Mouse (Mus musculus) hindbrain, embryonic 12.5 days (tissue): ENCODE data around the gene Zfp511. TPM values are rescaled to one million over a fixed set of nuclear protein-coding genes. Genes with fewer than 3 reads are reported as not detected.
A peak's percentile ranks its signal among the peaks of the same experiment; 100 is the strongest.

Experiments
- ATAC-seq: fragments of 200-750 bp; cut with Nextera tagmentation; 2 replicates; pipeline ENCODE4 v1.8.0; 2017; ENCODE audit warnings: moderate TSS enrichment; ENCODE audit not compliant: low FRiP score
- H3K27ac ChIP-seq: fragments of 300-500 bp; sonication (generic); 2 replicates; pipeline ENCODE4 v1.5.1; 2016; ENCODE audit warnings: mild to moderate bottlenecking
- H3K27me3 ChIP-seq: fragments of 300-500 bp; sonication (generic); 2 replicates; pipeline ENCODE4 v1.6.1; 2016; ENCODE audit warnings: mild to moderate bottlenecking
- H3K36me3 ChIP-seq: fragments of 300-500 bp; sonication (generic); 2 replicates; pipeline ENCODE4 v1.6.1; 2016; ENCODE audit warnings: mild to moderate bottlenecking
- H3K4me1 ChIP-seq: fragments of 300-500 bp; sonication (generic); 2 replicates; pipeline ENCODE4 v1.6.1; 2016
- H3K4me2 ChIP-seq: fragments of 300-500 bp; sonication (generic); replicated peaks from 2 replicates; pipeline ENCODE4 v1.6.1; 2016; ENCODE audit warnings: mild to moderate bottlenecking
- H3K4me3 ChIP-seq: fragments of 300-500 bp; sonication (generic); 2 replicates; pipeline ENCODE4 v1.5.1; 2016; ENCODE audit warnings: mild to moderate bottlenecking
- H3K9ac ChIP-seq: fragments of 300-500 bp; sonication (generic); 2 replicates; pipeline ENCODE4 v1.6.1; 2016; ENCODE audit warnings: mild to moderate bottlenecking, moderate library complexity
- H3K9me3 ChIP-seq: fragments of 300-500 bp; sonication (generic); replicated peaks from 2 replicates; pipeline ENCODE4 v1.6.1; 2016; ENCODE audit warnings: mild to moderate bottlenecking
- WGBS: fragments of 180-500 bp; shearing (Covaris S2); methylation state at CpG from one replicate; pipeline ENCODE4 v1.1.7; 2016; 5-methylcytosine and 5-hydroxymethylcytosine counted together
- polyA plus RNA-seq: library from polyadenylated mRNA; unstranded; fragments of >200 nt; fragmentation: Nextera tagmentation; extraction: Ambion mirVana; gene quantifications from 2 replicates; pipeline ENCODE4 v1.2.1, GENCODE M21; 2016

Zfp511 gene
- polyA plus RNA-seq, 1 experiment from 2014 or later = 45.6 TPM

- Histone ChIP-seq H3K27me3 (peaks cover 56% of the 10 kb centered on the region), H3K27ac (no peak overlapping the region), H3K4me3 (no peak overlapping the region), H3K36me3 (no peaks in the 10 kb centered on the region), H3K4me1 (peaks cover 37% of the 10 kb centered on the region), H3K9ac (no peak overlapping the region), H3K9me3 (no peaks in the 10 kb centered on the region), H3K4me2 (no peak overlapping the region)
- no peak for ATAC-seq
- WGBS = 89% methylated on average over 4 of the region's 4 CpGs
Measured at GRCm38 (mm10) chr7:140054124-140054523, 17.9 kb downstream of the Zfp511 start.

- Histone ChIP-seq H3K36me3 (no peaks in the 10 kb centered on the region), H3K27ac (peak overlapping the region; percentile 93), H3K4me2 (peak overlapping the region; percentile 58), H3K27me3 (peaks cover 53% of the 10 kb centered on the region), H3K4me3 (peak overlapping the region; percentile 39), H3K4me1 (peaks cover 55% of the 10 kb centered on the region), H3K9me3 (no peaks in the 10 kb centered on the region), H3K9ac (peak overlapping the region; percentile 71)
- 3% methylated on average over 53 of the region's 53 CpGs for WGBS
- ATAC-seq = peak; percentile 78
Measured at GRCm38 (mm10) chr7:140057413-140058407, 21.5 kb downstream of the Zfp511 start.

GRCm38 (mm10) chr7:140058528-140058927 is 22.3 kb downstream of the Zfp511 start:
- H3K9ac ChIP-seq = peak overlapping the region; percentile 71
- H3K4me2 ChIP-seq = peak overlapping the region; percentile 58
- peaks cover 52% of the 10 kb centered on the region for H3K27me3 ChIP-seq
- H3K36me3 ChIP-seq = no peaks in the 10 kb centered on the region
- H3K27ac ChIP-seq = peak overlapping the region; percentile 93
- WGBS = 10% methylated on average over 7 of the region's 7 CpGs
- H3K9me3 ChIP-seq = no peaks in the 10 kb centered on the region
- H3K4me1 ChIP-seq = peaks cover 55% of the 10 kb centered on the region
- ATAC-seq = no peak
- H3K4me3 ChIP-seq = peak overlapping the region; percentile 39

- peak overlapping the region; percentile 35; the same call in 1 of the 2 replicates for H3K27ac ChIP-seq
- ATAC-seq = no peak
- no peaks in the 10 kb centered on the region for H3K9me3 ChIP-seq
- peaks cover 55% of the 10 kb centered on the region for H3K4me1 ChIP-seq
- 17% methylated on average over 4 of the region's 4 CpGs for WGBS
- no peak overlapping the region for H3K9ac ChIP-seq
- no peak overlapping the region for H3K4me3 ChIP-seq
- 0 out of 2 replicates have a peak overlapping the region, but pooled peaks have one; percentile 69 for H3K4me2 ChIP-seq
- H3K36me3 ChIP-seq = no peaks in the 10 kb centered on the region
- peaks cover 60% of the 10 kb centered on the region for H3K27me3 ChIP-seq
Measured at GRCm38 (mm10) chr7:140059601-140060000, 23.4 kb downstream of the Zfp511 start.

- no peaks in the 10 kb centered on the region for H3K36me3 ChIP-seq
- WGBS = under 1% methylated on average over 46 of the region's 47 CpGs
- no peaks in the 10 kb centered on the region for H3K9me3 ChIP-seq
- peak; percentile 71 for ATAC-seq
- peak overlapping the region; percentile 69 for H3K4me2 ChIP-seq
- peak overlapping the region; percentile 30 for H3K4me3 ChIP-seq
- peaks cover 71% of the 10 kb centered on the region for H3K27me3 ChIP-seq
- peak overlapping the region; percentile 65 for H3K9ac ChIP-seq
- H3K27ac ChIP-seq = peak overlapping the region; percentile 62
- peaks cover 57% of the 10 kb centered on the region for H3K4me1 ChIP-seq
Measured at GRCm38 (mm10) chr7:140060936-140061831, 25.0 kb downstream of the Zfp511 start.

GRCm38 (mm10) chr7:140061832-140062130 is 25.6 kb downstream of the Zfp511 start:
- WGBS = 0% methylated on average over 6 of the region's 6 CpGs
- H3K4me1 ChIP-seq = peaks cover 53% of the 10 kb centered on the region
- no peak; the same call in 1 of the 2 replicates for ATAC-seq
- H3K9me3 ChIP-seq = no peaks in the 10 kb centered on the region
- H3K4me2 ChIP-seq = peak overlapping the region; percentile 69
- peak overlapping the region; percentile 62 for H3K27ac ChIP-seq
- H3K36me3 ChIP-seq = no peaks in the 10 kb centered on the region
- H3K27me3 ChIP-seq = peaks cover 71% of the 10 kb centered on the region
- peak overlapping the region; percentile 65; the same call in 1 of the 2 replicates for H3K9ac ChIP-seq
- H3K4me3 ChIP-seq = peak overlapping the region; percentile 30; the same call in 1 of the 2 replicates

- Histone ChIP-seq H3K9ac (no peak overlapping the region), H3K4me3 (no peak overlapping the region), H3K4me2 (no peak overlapping the region), H3K4me1 (peaks cover 48% of the 10 kb centered on the region), H3K9me3 (no peaks in the 10 kb centered on the region), H3K27me3 (peaks cover 67% of the 10 kb centered on the region), H3K36me3 (no peaks in the 10 kb centered on the region), H3K27ac (0 out of 2 replicates have a peak overlapping the region, but pooled peaks have one; percentile 62)
- ATAC-seq = 0 out of 2 replicates have a peak, but pooled peaks have one; percentile 3
- 9% methylated on average over 11 of the region's 11 CpGs for WGBS
Measured at GRCm38 (mm10) chr7:140062307-140062706, 26.1 kb downstream of the Zfp511 start.

GRCm38 (mm10) chr7:140063092-140063491 is 26.9 kb downstream of the Zfp511 start:
- Histone ChIP-seq H3K9me3 (no peaks in the 10 kb centered on the region), H3K4me3 (no peak overlapping the region), H3K27ac (no peak overlapping the region), H3K27me3 (peaks cover 66% of the 10 kb centered on the region), H3K36me3 (no peaks in the 10 kb centered on the region), H3K4me1 (peaks cover 42% of the 10 kb centered on the region), H3K9ac (no peak overlapping the region), H3K4me2 (no peak overlapping the region)
- WGBS = 14% methylated on average over 7 of the region's 7 CpGs
- no peak for ATAC-seq

GRCm38 (mm10) chr7:140067397-140067796 is 31.2 kb downstream of the Zfp511 start:
- 0 out of 2 replicates have a peak, but pooled peaks cover 2% of the 10 kb centered on the region for H3K4me1 ChIP-seq
- H3K9me3 ChIP-seq = no peaks in the 10 kb centered on the region
- no peak for ATAC-seq
- H3K4me3 ChIP-seq = no peak overlapping the region
- WGBS = 75% methylated on average over 6 of the region's 6 CpGs
- H3K9ac ChIP-seq = no peak overlapping the region
- H3K27ac ChIP-seq = no peak overlapping the region
- H3K4me2 ChIP-seq = no peak overlapping the region
- peaks cover 39% of the 10 kb centered on the region for H3K27me3 ChIP-seq
- H3K36me3 ChIP-seq = no peaks in the 10 kb centered on the region

GRCm38 (mm10) chr7:140070042-140070711 is 34.0 kb downstream of the Zfp511 start:
- Histone ChIP-seq H3K4me3 (peak overlapping the region; percentile 10; the same call in 1 of the 2 replicates), H3K27ac (no peak overlapping the region)

GRCm38 (mm10) chr7:140077698-140078097 is 41.5 kb downstream of the Zfp511 start:
- no peak for ATAC-seq
- Histone ChIP-seq H3K27me3 (peaks cover 21% of the 10 kb centered on the region), H3K4me3 (no peak overlapping the region), H3K36me3 (no peaks in the 10 kb centered on the region), H3K27ac (no peak overlapping the region), H3K4me2 (no peak overlapping the region), H3K9me3 (no peaks in the 10 kb centered on the region), H3K9ac (no peak overlapping the region), H3K4me1 (peaks cover 29% of the 10 kb centered on the region)
- 82% methylated on average over 6 of the region's 6 CpGs for WGBS

More at GRCm38 (mm10) chr7:140070042-140070711, 34.0 kb downstream of the Zfp511 start:
- Histone ChIP-seq H3K36me3 (no peaks in the 10 kb centered on the region), H3K9me3 (no peaks in the 10 kb centered on the region), H3K4me2 (peak overlapping the region; percentile 43), H3K27me3 (peaks cover 22% of the 10 kb centered on the region), H3K9ac (0 out of 2 replicates have a peak overlapping the region, but pooled peaks have one; percentile 35), H3K4me1 (0 out of 2 replicates have a peak, but pooled peaks cover 1% of the 10 kb centered on the region)
- WGBS = 35% methylated on average over 33 of the region's 39 CpGs
- no peak for ATAC-seq
